Mouse (Mus musculus) embryonic fibroblast, embryonic 13.5 days (primary cell): ENCODE data around the gene Polk.

ENCODE experiments used
- CTCF ChIP-seq: IDR thresholded peaks from 2 replicates; pipeline ENCODE4 v1.5.1; 2011; ENCODE audit warnings: mild to moderate bottlenecking, control low read depth, low read length, moderate library complexity, borderline replicate concordance; ENCODE audit not compliant: insufficient read depth
- POLR2A ChIP-seq: IDR thresholded peaks from 2 replicates; pipeline ENCODE4 v1.6.1; 2011; ENCODE audit warnings: low read depth, mild to moderate bottlenecking, control low read depth, low read length, moderate library complexity

DNA sequence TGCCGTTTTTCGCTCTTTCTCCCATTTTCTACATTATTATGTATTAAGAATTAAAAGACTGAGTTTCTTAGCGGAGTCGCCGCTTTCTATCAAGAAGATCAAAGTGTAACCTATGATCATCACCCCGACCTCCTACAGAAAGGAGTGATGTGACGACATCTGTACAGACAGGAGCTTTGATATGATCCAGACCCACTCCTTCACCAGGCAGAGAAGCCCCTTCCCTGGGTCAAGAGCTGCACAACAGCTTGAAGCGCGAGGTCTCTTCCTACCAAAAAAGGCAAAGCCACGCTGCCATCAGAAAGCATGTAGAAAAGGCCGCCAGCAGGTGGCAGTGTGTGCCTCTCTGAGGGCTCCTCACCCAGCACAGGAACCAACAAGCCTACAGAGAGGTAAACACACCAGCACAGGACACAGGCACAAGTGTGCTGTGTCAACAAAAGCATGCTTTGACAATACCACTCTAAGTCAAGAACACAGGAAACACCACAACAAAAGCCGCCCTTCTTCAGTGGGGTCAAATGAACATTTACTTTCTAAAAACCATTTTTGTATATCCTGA is 110.7 kb downstream of the Polk start:
- TF ChIP-seq CTCF, result peak; percentile 80
- TF ChIP-seq POLR2A, result no peak
